Mouse (Mus musculus): ENCODE data around the gene Man2b2. TPM values are rescaled to one million over a fixed set of nuclear protein-coding genes. Genes with fewer than 3 reads are reported as not detected.
A peak's percentile ranks its signal among the peaks of the same experiment; 100 is the strongest.

The Man2b2 gene
- polyA plus RNA-seq, 1 experiment from 2014 or later, result 7.2 TPM

DNA sequence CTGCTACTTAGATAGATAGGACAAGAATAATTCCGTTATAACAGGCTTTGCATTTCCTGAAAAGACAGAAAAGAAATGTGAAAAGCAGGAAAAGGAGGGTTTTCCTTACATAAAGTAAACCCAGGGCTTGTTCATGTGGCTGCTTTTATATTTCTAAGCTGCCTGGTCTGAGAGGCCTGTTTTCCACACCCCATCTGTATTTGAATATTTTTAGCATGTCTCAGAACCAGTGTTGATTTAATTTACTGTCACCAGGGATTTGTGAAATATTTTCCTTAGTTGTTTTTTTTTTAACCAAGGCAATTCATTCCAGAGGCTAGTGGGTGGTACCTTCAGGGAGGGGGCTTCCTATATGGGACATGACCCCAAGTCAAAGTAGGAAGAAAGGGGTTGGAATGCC, 11.2 kb upstream of the Man2b2 start:
- 76% methylated on average over 1 of the region's 1 CpGs for WGBS

GRCm38 (mm10) chr5:36840092-36840491, 9.6 kb upstream of the Man2b2 start:
- WGBS, result 83% methylated on average over 7 of the region's 7 CpGs
- Histone ChIP-seq H3K4me1 (replicated peaks; ENCODE audit: control insufficient read depth, insufficient read depth, low read length) (no peaks in the 10 kb centered on the region; the same call in 1 of the 2 replicates), H3K4me3 (replicated peaks; ENCODE audit: low read length) (no peak overlapping the region), H3K9me3 (ENCODE audit: control insufficient read depth, low read length) (no peaks in the 10 kb centered on the region), H3K4me2 (ENCODE audit: low read length) (no peak overlapping the region), H3K27me3 (replicated peaks; ENCODE audit: control insufficient read depth, insufficient read depth, low read length) (no peaks in the 10 kb centered on the region), H3K27ac (ENCODE audit: low read length) (no peak overlapping the region), H3K9ac (replicated peaks; ENCODE audit: low read depth, low read length) (no peak overlapping the region), H3K36me3 (ENCODE audit: control insufficient read depth, insufficient read depth) (no peaks in the 10 kb centered on the region)
- ATAC-seq, result no peak

More for the DNA sequence above, 11.2 kb upstream of the Man2b2 start:
- no peaks in the 10 kb centered on the region for H3K27me3 ChIP-seq (replicated peaks; ENCODE audit: control insufficient read depth, insufficient read depth, low read length)
- no peak overlapping the region for H3K9ac ChIP-seq (replicated peaks; ENCODE audit: low read depth, low read length)
- no peak for ATAC-seq
- H3K27ac ChIP-seq (ENCODE audit: low read length), result peak overlapping the region; percentile 58
- H3K4me1 ChIP-seq (replicated peaks; ENCODE audit: control insufficient read depth, insufficient read depth, low read length), result no peaks in the 10 kb centered on the region; the same call in 1 of the 2 replicates
- no peak overlapping the region for H3K4me3 ChIP-seq (replicated peaks; ENCODE audit: low read length)
- H3K4me2 ChIP-seq (ENCODE audit: low read length), result no peak overlapping the region
- no peaks in the 10 kb centered on the region for H3K36me3 ChIP-seq (ENCODE audit: control insufficient read depth, insufficient read depth)
- no peaks in the 10 kb centered on the region for H3K9me3 ChIP-seq (ENCODE audit: control insufficient read depth, low read length)

DNA sequence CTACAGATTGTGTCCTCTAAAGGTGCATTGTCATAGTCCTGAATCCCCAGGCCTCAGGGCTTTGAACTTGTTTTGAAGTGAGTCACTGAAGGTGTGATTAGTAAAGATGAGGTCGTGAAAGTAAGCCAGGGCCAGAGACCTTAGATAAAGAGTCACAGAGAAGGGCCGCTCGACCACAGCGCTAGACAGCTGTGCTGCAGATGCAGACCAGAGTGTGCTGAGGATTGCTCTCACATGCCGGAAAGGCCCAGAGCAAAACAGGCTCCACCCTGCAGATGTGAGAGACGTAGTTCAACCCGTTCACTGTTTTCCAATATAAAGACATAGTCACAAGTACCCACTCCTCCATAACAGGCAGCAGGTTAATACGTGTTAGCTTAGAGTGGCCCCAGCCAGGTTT, 9.1 kb upstream of the Man2b2 start:
- WGBS, result 73% methylated on average over 8 of the region's 8 CpGs
- no peak overlapping the region for H3K4me2 ChIP-seq (ENCODE audit: low read length)
- H3K9ac ChIP-seq (replicated peaks; ENCODE audit: low read depth, low read length), result no peak overlapping the region
- no peak overlapping the region for H3K4me3 ChIP-seq (replicated peaks; ENCODE audit: low read length)
- H3K9me3 ChIP-seq (ENCODE audit: control insufficient read depth, low read length), result no peaks in the 10 kb centered on the region
- H3K4me1 ChIP-seq (replicated peaks; ENCODE audit: control insufficient read depth, insufficient read depth, low read length), result no peaks in the 10 kb centered on the region; the same call in 1 of the 2 replicates
- no peak for ATAC-seq
- no peaks in the 10 kb centered on the region for H3K36me3 ChIP-seq (ENCODE audit: control insufficient read depth, insufficient read depth)
- H3K27ac ChIP-seq (ENCODE audit: low read length), result no peak overlapping the region; the same call in 1 of the 2 replicates
- no peaks in the 10 kb centered on the region for H3K27me3 ChIP-seq (replicated peaks; ENCODE audit: control insufficient read depth, insufficient read depth, low read length)

DNA sequence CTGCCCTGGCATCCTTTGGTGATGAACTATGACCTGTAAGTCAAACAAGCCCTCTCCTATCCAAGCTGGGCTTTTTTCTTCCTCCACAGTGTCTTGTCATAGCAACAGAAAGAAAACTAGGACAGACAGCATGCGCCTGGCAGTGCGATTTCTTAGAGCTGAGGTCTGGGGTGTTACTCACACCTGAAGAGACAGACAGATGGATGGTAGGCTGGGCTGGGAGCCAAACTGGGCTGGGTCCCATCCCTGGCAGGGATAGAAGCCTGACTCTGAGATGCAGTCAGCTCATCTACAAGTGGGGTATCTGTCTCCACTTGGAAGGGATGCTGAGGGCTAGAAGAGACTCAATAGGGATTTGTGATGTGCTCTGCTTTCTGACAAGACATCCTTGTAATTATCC, 8.6 kb upstream of the Man2b2 start:
- Histone ChIP-seq H3K27me3 (replicated peaks; ENCODE audit: control insufficient read depth, insufficient read depth, low read length) (no peaks in the 10 kb centered on the region), H3K4me1 (replicated peaks; ENCODE audit: control insufficient read depth, insufficient read depth, low read length) (no peaks in the 10 kb centered on the region), H3K27ac (ENCODE audit: low read length) (no peak overlapping the region), H3K9me3 (ENCODE audit: control insufficient read depth, low read length) (no peaks in the 10 kb centered on the region), H3K9ac (replicated peaks; ENCODE audit: low read depth, low read length) (no peak overlapping the region), H3K4me3 (replicated peaks; ENCODE audit: low read length) (no peak overlapping the region), H3K36me3 (ENCODE audit: control insufficient read depth, insufficient read depth) (no peaks in the 10 kb centered on the region), H3K4me2 (ENCODE audit: low read length) (no peak overlapping the region)
- peak; percentile 51; the same call in 1 of the 2 replicates for ATAC-seq
- 49% methylated on average over 2 of the region's 2 CpGs for WGBS

DNA sequence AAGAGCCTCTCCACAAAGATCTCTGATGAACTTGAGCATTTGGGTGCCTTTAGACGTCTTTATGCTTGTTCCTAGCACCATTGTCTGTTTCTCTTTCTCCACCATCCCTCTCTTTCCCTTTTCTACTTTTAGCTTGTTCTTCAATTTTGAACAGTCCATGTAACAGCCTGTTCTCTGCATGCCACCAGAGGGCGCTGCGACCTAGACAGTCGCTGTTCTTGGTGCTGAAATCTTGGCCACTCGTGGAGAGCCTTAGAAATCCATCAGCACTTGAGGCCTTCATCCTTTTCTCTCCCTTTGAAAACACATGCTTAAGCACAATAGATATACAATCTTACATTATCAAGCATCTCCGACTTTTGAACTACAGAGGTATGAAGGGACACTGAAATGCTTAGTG, 5.5 kb upstream of the Man2b2 start:
- no peaks in the 10 kb centered on the region for H3K36me3 ChIP-seq (ENCODE audit: control insufficient read depth, insufficient read depth)
- H3K4me1 ChIP-seq (replicated peaks; ENCODE audit: control insufficient read depth, insufficient read depth, low read length), result peaks cover 2% of the 10 kb centered on the region
- H3K27me3 ChIP-seq (replicated peaks; ENCODE audit: control insufficient read depth, insufficient read depth, low read length), result no peaks in the 10 kb centered on the region
- no peak overlapping the region for H3K4me3 ChIP-seq (replicated peaks; ENCODE audit: low read length)
- no peaks in the 10 kb centered on the region for H3K9me3 ChIP-seq (ENCODE audit: control insufficient read depth, low read length)
- H3K9ac ChIP-seq (replicated peaks; ENCODE audit: low read depth, low read length), result no peak overlapping the region
- 2% methylated on average over 6 of the region's 6 CpGs for WGBS
- H3K4me2 ChIP-seq (ENCODE audit: low read length), result no peak overlapping the region
- ATAC-seq, result peak; percentile 69; the same call in 1 of the 2 replicates
- H3K27ac ChIP-seq (ENCODE audit: low read length), result no peak overlapping the region

- no peaks in the 10 kb centered on the region for H3K9me3 ChIP-seq (ENCODE audit: control insufficient read depth, low read length)
- no peak overlapping the region for H3K4me2 ChIP-seq (ENCODE audit: low read length)
- H3K9ac ChIP-seq (replicated peaks; ENCODE audit: low read depth, low read length), result no peak overlapping the region
- no peaks in the 10 kb centered on the region for H3K36me3 ChIP-seq (ENCODE audit: control insufficient read depth, insufficient read depth)
- ATAC-seq, result no peak
- 69% methylated on average over 7 of the region's 7 CpGs for WGBS
- no peaks in the 10 kb centered on the region for H3K27me3 ChIP-seq (replicated peaks; ENCODE audit: control insufficient read depth, insufficient read depth, low read length)
- H3K4me3 ChIP-seq (replicated peaks; ENCODE audit: low read length), result no peak overlapping the region
- peaks cover 10% of the 10 kb centered on the region for H3K4me1 ChIP-seq (replicated peaks; ENCODE audit: control insufficient read depth, insufficient read depth, low read length)
- no peak overlapping the region for H3K27ac ChIP-seq (ENCODE audit: low read length)
These were observed 819 bp upstream of the Man2b2 start for GRCm38 (mm10) chr5:36831272-36831671.

DNA sequence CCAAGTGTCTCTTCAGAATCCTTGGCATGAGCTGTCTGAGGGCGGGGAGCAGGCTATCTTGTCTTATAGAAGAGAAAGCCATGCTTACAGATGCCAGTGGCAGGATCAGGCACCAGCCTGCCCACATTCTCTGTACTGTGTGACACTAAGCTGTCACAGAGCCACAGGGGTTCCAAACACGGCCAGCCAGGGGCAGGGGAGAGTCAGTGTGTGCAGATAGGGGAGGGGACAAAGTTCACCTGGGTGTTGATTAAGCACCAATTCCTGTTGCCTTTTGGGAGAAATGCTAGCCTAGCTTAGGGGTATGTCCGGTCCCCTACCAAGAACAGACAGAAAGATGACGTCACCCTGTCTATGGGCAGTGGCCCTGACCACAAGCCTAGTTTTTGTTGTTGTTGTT, 1.4 kb downstream of the Man2b2 start:
- H3K36me3 ChIP-seq (ENCODE audit: control insufficient read depth, insufficient read depth), result no peaks in the 10 kb centered on the region
- peaks cover 10% of the 10 kb centered on the region for H3K4me1 ChIP-seq (replicated peaks; ENCODE audit: control insufficient read depth, insufficient read depth, low read length)
- H3K27me3 ChIP-seq (replicated peaks; ENCODE audit: control insufficient read depth, insufficient read depth, low read length), result no peaks in the 10 kb centered on the region
- ATAC-seq, result no peak
- no peak overlapping the region for H3K4me3 ChIP-seq (replicated peaks; ENCODE audit: low read length)
- 75% methylated on average over 4 of the region's 4 CpGs for WGBS
- no peak overlapping the region for H3K27ac ChIP-seq (ENCODE audit: low read length)
- H3K9me3 ChIP-seq (ENCODE audit: control insufficient read depth, low read length), result no peaks in the 10 kb centered on the region
- no peak overlapping the region for H3K9ac ChIP-seq (replicated peaks; ENCODE audit: low read depth, low read length)
- no peak overlapping the region for H3K4me2 ChIP-seq (ENCODE audit: low read length)

GRCm38 (mm10) chr5:36822907-36823306, 7.5 kb downstream of the Man2b2 start:
- no peaks in the 10 kb centered on the region for H3K27me3 ChIP-seq (replicated peaks; ENCODE audit: control insufficient read depth, insufficient read depth, low read length)
- H3K27ac ChIP-seq (ENCODE audit: low read length), result no peak overlapping the region
- H3K4me3 ChIP-seq (replicated peaks; ENCODE audit: low read length), result no peak overlapping the region
- 95% methylated on average over 4 of the region's 4 CpGs for WGBS
- no peaks in the 10 kb centered on the region for H3K36me3 ChIP-seq (ENCODE audit: control insufficient read depth, insufficient read depth)
- H3K4me2 ChIP-seq (ENCODE audit: low read length), result no peak overlapping the region
- no peak for ATAC-seq
- no peak overlapping the region for H3K9ac ChIP-seq (replicated peaks; ENCODE audit: low read depth, low read length)
- no peaks in the 10 kb centered on the region for H3K4me1 ChIP-seq (replicated peaks; ENCODE audit: control insufficient read depth, insufficient read depth, low read length)
- peaks cover 2% of the 10 kb centered on the region; the same call in 1 of the 2 replicates for H3K9me3 ChIP-seq (ENCODE audit: control insufficient read depth, low read length)

DNA sequence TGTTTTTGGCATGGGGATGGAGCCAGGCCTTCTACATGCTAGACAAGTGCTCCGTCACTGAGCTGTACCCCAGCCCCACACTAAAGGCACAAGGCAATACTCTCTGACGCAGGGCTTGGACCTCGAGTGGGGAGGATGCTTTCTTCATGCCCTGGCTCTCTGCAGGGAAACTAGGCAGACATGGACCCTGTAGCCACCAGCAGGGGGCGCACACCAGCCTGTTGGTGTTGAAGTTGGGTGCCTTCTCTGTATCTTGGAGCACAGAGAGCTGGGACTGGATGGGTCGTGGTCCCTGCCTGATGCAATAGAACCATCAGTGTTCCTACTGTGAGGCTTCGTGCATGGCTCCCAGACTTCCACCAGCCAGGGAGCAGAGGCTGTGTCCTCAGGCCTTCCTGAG, 10.3 kb downstream of the Man2b2 start:
- H3K4me3 ChIP-seq (replicated peaks; ENCODE audit: low read length), result no peak overlapping the region
- peaks cover 2% of the 10 kb centered on the region; the same call in 1 of the 2 replicates for H3K9me3 ChIP-seq (ENCODE audit: control insufficient read depth, low read length)
- no peak for ATAC-seq
- no peak overlapping the region for H3K27ac ChIP-seq (ENCODE audit: low read length)
- no peak overlapping the region for H3K9ac ChIP-seq (replicated peaks; ENCODE audit: low read depth, low read length)
- WGBS, result 39% methylated on average over 6 of the region's 6 CpGs
- no peak overlapping the region for H3K4me2 ChIP-seq (ENCODE audit: low read length)
- H3K36me3 ChIP-seq (ENCODE audit: control insufficient read depth, insufficient read depth), result no peaks in the 10 kb centered on the region
- no peaks in the 10 kb centered on the region for H3K4me1 ChIP-seq (replicated peaks; ENCODE audit: control insufficient read depth, insufficient read depth, low read length)
- H3K27me3 ChIP-seq (replicated peaks; ENCODE audit: control insufficient read depth, insufficient read depth, low read length), result no peaks in the 10 kb centered on the region

GRCm38 (mm10) chr5:36819742-36820141, 10.7 kb downstream of the Man2b2 start:
- WGBS, result 86% methylated on average over 5 of the region's 5 CpGs

More at GRCm38 (mm10) chr5:36819742-36820141, 10.7 kb downstream of the Man2b2 start:
- peaks cover 2% of the 10 kb centered on the region; the same call in 1 of the 2 replicates for H3K9me3 ChIP-seq (ENCODE audit: control insufficient read depth, low read length)
- H3K27me3 ChIP-seq (replicated peaks; ENCODE audit: control insufficient read depth, insufficient read depth, low read length), result no peaks in the 10 kb centered on the region
- no peak for ATAC-seq
- H3K4me2 ChIP-seq (ENCODE audit: low read length), result no peak overlapping the region
- H3K36me3 ChIP-seq (ENCODE audit: control insufficient read depth, insufficient read depth), result no peaks in the 10 kb centered on the region
- H3K4me3 ChIP-seq (replicated peaks; ENCODE audit: low read length), result no peak overlapping the region
- H3K4me1 ChIP-seq (replicated peaks; ENCODE audit: control insufficient read depth, insufficient read depth, low read length), result no peaks in the 10 kb centered on the region
- no peak overlapping the region for H3K9ac ChIP-seq (replicated peaks; ENCODE audit: low read depth, low read length)
- no peak overlapping the region for H3K27ac ChIP-seq (ENCODE audit: low read length)
